Mouse (Mus musculus) granulocyte monocyte progenitor cell, adult 5-6 weeks (primary cell): ENCODE results near the gene Gzf1. TPM values are rescaled to one million over a fixed set of nuclear protein-coding genes. Genes with fewer than 3 reads are reported as not detected.

Source experiments
- ATAC-seq: replicated peaks from 2 replicates; pipeline ENCODE4 v1.8.0; 2016; ENCODE audit warnings: mild to moderate bottlenecking, moderate TSS enrichment, inconsistent platforms; ENCODE audit not compliant: poor library complexity, severe bottlenecking
- total RNA-seq, 2 experiments: library from RNA; stranded (forward) in 1 of 2; stranded (reverse) in 1 of 2; fragments of 200-712, 200-1000 nt in 1 of 2; fragments of >200 nt in 1 of 2; fragmentation: Nextera tagmentation in 1 of 2; gene quantifications; 2 replicates each; pipeline ENCODE4 v1.2.3; 2014 to 2017

The Gzf1 gene
- total RNA-seq, 2 experiments from 2014 or later, result 15.5 to 18.9 TPM

DNA sequence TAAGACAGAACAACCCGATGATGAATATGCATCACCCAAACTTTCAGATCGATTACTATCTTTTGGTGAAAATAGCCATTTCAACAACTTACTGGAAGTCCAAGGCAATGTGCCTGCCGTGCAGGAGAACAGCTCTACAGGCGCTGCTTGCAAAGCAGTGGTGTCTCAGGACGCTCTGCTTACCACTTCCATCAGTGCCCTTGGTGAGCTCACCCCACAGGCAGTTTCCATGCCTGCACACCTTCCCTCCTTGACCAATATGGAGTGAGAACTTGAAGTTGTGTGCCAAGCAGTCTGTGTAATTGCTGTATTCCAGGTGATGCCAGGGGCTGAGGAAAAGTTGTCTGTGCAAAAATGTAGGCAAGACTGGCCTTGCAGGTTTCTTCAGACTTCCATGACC is 10.0 kb downstream of the Gzf1 start:
- ATAC-seq, result no peak

DNA sequence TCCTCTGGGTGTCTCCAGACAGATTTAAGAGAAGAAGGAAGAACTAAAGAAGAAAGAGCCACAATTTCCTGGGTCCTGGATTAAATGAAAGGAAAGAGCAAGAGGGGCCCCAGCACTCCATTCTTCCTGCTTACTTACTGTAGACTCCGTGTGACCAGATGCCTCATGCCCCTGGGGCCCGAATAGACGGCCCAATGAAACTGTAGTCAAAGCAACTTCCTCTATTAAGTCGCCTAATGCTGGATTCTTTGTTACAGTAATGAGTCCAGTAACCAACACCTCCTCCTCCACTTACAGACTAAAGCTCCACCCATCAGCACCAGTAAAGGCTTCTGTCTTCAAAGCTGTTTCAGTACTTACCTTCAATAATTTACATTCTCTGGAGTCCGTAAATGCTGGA is 17.7 kb downstream of the Gzf1 start:
- peak; percentile 81 for ATAC-seq

DNA sequence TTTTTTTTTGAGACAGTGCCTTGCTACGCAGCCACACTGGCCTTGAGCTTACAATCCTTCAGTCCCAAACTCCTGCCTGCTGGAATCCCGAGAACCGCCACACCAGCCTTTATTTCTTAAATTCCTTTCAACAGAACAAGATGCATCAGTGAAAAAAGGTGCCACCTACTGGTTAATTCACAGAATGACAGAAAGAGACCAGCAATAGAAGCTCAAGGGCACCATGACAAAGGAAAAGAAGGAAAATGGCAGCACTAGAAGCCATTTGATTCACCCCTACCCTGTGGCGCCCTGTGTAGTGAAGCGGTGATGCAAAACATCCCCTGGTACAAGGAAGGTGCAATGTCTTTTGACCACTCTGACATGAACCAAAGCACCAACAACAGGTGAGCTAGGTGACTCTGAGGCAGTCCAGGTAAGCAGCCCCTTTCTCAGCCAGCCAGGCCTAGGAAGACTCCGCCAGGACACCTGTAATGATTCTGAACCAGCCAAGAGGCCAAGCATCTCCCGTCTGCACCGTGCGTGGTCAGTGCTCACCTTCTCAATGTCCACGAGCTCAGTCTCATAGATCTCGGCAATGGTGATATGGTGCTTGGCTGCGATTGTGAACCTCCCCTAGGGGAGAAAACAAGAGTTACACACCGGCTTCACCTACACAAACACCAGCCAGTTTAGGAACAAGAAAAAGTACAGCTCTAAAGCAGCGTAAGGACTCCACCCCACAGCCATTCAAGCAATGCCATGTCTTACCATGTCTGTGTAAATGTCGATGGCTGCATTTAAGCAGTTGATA is 25.8 kb downstream of the Gzf1 start:
- ATAC-seq, result peak; percentile 80

DNA sequence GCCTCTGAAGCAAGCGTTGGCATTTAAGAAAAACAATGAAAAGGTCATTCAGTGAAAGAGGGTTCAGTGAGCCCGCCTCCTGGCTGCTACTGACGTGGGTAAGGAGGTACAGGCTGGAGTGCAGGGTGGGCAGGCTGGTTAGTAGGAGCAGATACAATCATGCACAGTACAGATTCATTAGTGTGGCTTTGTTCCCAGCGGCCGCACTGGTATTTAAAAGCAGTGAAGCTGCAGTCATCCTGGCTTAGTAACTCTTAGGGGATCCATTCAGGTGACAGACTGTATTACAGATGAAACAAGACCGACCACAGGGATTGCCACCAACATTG is 26.3 kb downstream of the Gzf1 start:
- no peak for ATAC-seq

DNA sequence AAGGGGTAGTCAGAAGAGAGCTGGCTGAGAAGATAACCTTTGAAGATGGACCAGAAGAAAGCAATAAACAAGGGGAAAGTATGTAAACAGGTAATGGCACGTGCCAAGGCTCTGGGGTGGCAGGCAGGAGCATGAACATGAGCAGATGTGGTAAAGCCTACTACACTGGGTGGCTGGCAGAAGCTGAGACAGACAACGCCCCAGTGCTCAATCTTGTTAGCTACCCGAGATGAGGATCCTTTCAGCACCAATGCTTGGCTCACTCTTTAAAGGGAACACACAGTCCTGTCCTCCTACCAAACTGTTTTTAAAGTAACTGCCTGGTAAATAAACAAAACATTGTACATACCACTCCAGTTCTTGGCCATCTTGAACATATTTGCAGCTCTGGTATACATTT is 31.5 kb downstream of the Gzf1 start:
- ATAC-seq, result no peak

DNA sequence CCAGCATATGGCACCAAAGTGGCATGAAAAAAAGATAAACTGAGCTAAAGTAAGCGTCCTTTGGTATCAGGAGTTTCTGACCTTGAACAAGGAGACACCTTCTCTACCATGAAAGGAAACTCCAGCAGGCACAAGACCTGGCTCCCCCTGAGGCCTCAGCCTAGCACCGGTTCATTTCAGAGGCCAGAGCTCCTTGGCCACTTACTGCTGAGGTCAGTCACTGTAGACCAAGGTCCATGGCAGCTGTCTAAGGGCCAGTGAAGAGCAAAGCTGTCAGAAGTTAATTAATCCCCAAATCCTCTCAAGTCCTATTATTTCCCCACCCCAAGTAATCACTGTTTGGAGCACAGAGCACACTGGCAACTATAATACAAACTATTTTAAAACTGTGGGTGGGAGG is 36.2 kb downstream of the Gzf1 start:
- ATAC-seq, result no peak

DNA sequence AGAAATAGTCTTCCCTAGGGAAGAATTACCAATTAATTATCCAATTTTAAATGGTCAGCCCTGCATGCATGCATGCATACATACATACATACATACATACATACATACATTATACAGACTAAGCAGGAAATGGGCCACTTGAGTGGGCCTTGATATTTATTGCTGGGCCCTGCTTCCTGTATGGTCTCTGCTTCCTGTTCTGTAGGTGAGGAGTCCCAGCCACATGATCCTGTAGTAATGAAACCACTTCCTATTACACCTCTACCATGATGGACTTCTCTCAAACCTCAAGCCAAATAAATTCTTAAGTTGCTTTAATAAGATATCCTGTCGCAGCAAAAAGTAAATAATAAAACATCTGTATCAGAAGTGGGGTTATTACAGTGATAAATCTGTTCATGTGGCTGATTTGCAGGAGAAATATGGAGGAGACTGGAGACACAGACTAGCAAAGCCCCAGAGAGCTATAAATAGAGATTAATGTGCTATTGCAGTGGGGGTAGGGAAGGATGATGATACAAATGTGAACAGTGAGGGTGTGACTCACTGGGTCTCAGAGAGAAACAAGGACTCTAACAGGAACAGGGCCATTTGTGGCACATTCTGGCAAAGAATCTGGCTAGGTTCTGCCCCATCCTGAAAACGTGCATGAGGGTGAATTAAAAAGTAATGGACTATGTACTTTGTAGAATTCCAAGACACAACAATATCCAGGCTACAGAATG is 38.6 kb downstream of the Gzf1 start:
- ATAC-seq, result peak; percentile 62; the same call in 1 of the 2 replicates

DNA sequence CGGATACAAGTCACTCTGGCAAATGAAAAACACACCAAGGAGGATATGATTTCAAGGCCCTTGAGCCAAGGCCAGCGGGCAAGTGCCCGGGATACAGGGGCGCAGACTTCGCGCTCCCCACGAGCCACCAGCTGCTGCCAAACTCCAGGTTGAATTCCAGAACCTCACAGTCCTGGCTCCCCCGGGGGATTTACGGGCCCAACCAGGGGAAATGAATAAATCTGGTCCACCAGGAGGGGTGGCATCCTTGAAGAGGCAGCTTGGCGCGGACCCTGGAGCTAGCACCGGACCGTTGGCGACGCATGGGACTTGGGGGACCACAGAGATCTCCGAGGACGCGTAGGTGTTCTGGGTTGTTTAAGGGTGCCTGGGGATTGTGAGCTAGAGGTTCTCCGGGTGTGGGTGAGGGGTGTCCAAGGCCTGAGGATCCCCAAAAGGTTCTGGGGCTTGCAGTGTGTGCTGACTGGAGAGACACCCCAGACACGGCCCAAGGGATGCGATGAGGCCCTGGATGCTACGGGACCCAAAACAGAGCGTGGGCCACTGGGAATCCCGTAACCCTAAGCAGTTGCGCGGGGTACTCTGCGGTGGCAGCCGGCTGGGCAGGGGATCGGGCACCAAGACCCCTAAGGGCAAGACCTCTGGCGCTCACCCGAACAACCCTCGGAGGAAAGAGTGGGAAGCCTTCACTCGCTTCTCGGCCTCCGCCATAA is 50.9 kb downstream of the Gzf1 start:
- ATAC-seq, result peak; percentile 38

DNA sequence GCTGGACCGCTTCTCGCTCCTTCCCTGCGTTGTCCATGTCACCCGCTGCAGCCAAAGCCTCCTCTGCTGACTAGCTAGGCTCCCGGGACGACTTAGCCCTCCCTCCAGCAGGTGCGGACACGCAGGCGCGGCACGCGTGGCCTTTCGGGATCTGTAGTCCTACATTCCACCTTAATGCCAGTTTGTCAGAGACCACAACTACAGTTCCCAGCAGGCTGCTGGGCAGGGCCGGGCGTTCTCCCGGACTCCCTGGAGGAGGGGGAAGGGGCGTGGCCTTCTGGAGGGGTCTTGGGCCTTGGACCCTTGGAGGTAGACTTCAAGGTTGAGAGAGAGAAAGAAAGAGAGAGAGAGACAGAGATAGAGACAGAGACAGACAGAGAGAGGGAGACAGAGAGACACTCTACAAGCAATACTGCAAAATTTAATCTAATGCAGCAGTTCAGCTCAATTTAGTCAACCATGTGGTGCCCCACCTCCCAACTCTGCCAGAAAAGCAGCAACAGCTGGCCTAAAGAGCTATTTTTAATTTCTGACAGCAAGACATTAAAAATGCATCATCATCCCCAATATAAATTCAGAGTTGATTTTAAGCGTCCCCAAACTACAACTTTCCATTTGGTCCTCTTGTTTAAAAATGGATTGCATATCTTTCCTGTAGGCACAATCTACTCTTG is 51.6 kb downstream of the Gzf1 start, which contains the start of gene Napb:
Gene Napb, minus strand, starts transcription at position 141 of the 674 bp plus-strand sequence.
- peak; percentile 96 for ATAC-seq

Other genes starting within 250 kb of the Gzf1 start
- gene Cd93, start 237.5 kb upstream of the Gzf1 start, total RNA-seq (2014; fragmentation: Nextera tagmentation), result 148 and 150 TPM in 2 replicates
- gene Cd93, start 237.5 kb upstream of the Gzf1 start, total RNA-seq (2017), result 145 TPM in 2 replicates
- 104 and 106 TPM in 2 replicates for gene Nxt1, start 8.4 kb upstream of the Gzf1 start, total RNA-seq (2014; fragmentation: Nextera tagmentation)
- gene Nxt1, start 8.4 kb upstream of the Gzf1 start, total RNA-seq (2017), result 64.1 and 76.1 TPM in 2 replicates
- gene Napb, start 51.4 kb downstream of the Gzf1 start, total RNA-seq (2014; fragmentation: Nextera tagmentation), result 0.66 and 0.92 TPM in 2 replicates
- 0.13 and 0.62 TPM in 2 replicates for gene Napb, start 51.4 kb downstream of the Gzf1 start, total RNA-seq (2017)
- not detected in 2 replicates for gene Cstl1, start 69.3 kb downstream of the Gzf1 start, total RNA-seq (2014; fragmentation: Nextera tagmentation)
- not detected in 2 replicates for gene Cstl1, start 69.3 kb downstream of the Gzf1 start, total RNA-seq (2017)
- not detected in 2 replicates for gene Cst11, start 90.5 kb downstream of the Gzf1 start, total RNA-seq (2014; fragmentation: Nextera tagmentation)
- gene Cst11, start 90.5 kb downstream of the Gzf1 start, total RNA-seq (2017), result not detected in 2 replicates
- not detected in 2 replicates for gene 8030411F24Rik, start 101.0 kb downstream of the Gzf1 start, total RNA-seq (2014; fragmentation: Nextera tagmentation)
- not detected in 2 replicates for gene 8030411F24Rik, start 101.0 kb downstream of the Gzf1 start, total RNA-seq (2017)
- not detected in 2 replicates for gene Cst12, start 108.3 kb downstream of the Gzf1 start, total RNA-seq (2014; fragmentation: Nextera tagmentation)
- gene Cst12, start 108.3 kb downstream of the Gzf1 start, total RNA-seq (2017), result not detected in 2 replicates
- gene Cst8, start 117.8 kb downstream of the Gzf1 start, total RNA-seq (2014; fragmentation: Nextera tagmentation), result not detected in 2 replicates
- not detected in 2 replicates for gene Cst8, start 117.8 kb downstream of the Gzf1 start, total RNA-seq (2017)
- gene Cst13, start 139.1 kb downstream of the Gzf1 start, total RNA-seq (2014; fragmentation: Nextera tagmentation), result not detected in 2 replicates
- not detected in 2 replicates for gene Cst13, start 139.1 kb downstream of the Gzf1 start, total RNA-seq (2017)
- not detected in 2 replicates for gene Cst9, start 154.1 kb downstream of the Gzf1 start, total RNA-seq (2014; fragmentation: Nextera tagmentation)
- gene Cst9, start 154.1 kb downstream of the Gzf1 start, total RNA-seq (2017), result not detected in 2 replicates
- gene 9230104L09Rik, start 184.0 kb downstream of the Gzf1 start, total RNA-seq (2014; fragmentation: Nextera tagmentation), result not detected in 2 replicates
- gene 9230104L09Rik, start 184.0 kb downstream of the Gzf1 start, total RNA-seq (2017), result not detected in 2 replicates
- gene Cst3, start 194.7 kb downstream of the Gzf1 start, total RNA-seq (2014; fragmentation: Nextera tagmentation), result 362 and 448 TPM in 2 replicates
- gene Cst3, start 194.7 kb downstream of the Gzf1 start, total RNA-seq (2017), result 432 and 469 TPM in 2 replicates